Mouse (Mus musculus): ENCODE data around the gene Tlcd2. TPM values are rescaled to one million over a fixed set of nuclear protein-coding genes. Genes with fewer than 3 reads are reported as not detected.
A peak's percentile ranks its signal among the peaks of the same experiment; 100 is the strongest.

Tlcd2 gene
- polyA plus RNA-seq, 1 experiment from 2014 or later = 12.7 TPM

DNA sequence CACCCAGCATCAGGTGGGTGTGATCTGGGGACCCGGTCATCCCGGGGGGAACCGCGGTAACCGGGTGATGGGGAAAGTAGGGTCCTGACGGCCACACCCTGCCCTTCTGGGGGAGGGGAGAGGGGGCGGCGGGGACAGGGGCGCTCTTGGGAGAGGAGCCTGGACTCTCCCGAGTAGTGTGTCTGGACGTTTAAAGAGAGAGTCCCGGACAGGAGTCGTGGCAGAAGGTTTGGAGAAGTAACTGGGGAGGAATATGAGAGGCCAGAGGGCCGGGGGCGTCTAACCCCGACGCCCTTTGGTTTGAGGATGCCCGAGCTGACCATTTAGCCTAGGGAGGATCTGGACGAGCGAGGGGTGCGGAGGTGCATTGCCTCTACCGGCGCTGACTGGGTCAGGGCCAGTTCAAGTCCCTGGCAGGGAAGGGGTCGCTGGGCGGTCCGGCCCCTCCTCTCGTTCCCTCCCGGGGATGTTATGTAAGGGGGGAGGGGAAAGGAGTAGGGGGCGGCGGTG, 283 bp downstream of the Tlcd2 start:
- DNase-seq (ENCODE audit: low spot score) = no peak
- H3K9me3 ChIP-seq = no peaks in the 10 kb centered on the region
- peaks cover 19% of the 10 kb centered on the region for H3K36me3 ChIP-seq (replicated peaks)
- H3K4me1 ChIP-seq = peaks cover 38% of the 10 kb centered on the region
- peak overlapping the region; percentile 76 for H3K4me3 ChIP-seq
- WGBS = under 1% methylated on average over 30 of the region's 30 CpGs
- no peaks in the 10 kb centered on the region for H3K27me3 ChIP-seq (replicated peaks; ENCODE audit: low read depth, poor library complexity, severe bottlenecking)
- H3K27ac ChIP-seq (replicated peaks) = peak overlapping the region; percentile 75

DNA sequence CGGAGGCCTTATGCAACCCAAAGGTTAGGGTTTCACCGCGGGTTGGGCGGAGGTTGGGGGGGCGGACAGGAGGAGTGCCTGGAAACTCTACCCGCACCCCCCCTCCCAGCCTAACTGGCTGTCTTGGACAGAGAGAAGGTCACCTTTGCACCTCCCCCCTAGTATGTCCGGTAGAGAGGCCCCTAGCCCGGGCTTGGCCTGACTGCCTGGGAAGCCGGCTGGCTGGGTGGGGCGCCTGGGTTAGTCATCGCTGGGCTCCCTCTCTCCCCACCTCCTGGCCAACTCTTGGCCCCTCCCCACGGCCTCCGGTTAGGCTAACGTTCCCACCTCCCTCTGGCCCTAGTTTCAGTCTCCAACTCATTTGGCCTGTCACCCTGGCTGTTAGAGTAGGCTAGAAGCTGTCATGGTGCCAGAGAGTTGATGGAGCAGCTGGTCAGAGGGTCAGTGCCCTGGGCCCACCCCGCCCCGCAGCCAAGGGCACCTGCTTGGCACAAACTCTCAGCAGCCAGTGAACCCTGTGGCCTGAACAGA, 803 bp downstream of the Tlcd2 start:
- H3K36me3 ChIP-seq (replicated peaks) = peaks cover 20% of the 10 kb centered on the region
- peak overlapping the region; percentile 75 for H3K27ac ChIP-seq (replicated peaks)
- H3K4me3 ChIP-seq = peak overlapping the region; percentile 76
- peaks cover 40% of the 10 kb centered on the region for H3K4me1 ChIP-seq
- peak; percentile 54 for DNase-seq (ENCODE audit: low spot score)
- 3% methylated on average over 16 of the region's 16 CpGs for WGBS
- no peaks in the 10 kb centered on the region for H3K27me3 ChIP-seq (replicated peaks; ENCODE audit: low read depth, poor library complexity, severe bottlenecking)
- no peaks in the 10 kb centered on the region for H3K9me3 ChIP-seq

GRCm38 (mm10) chr11:75462865-75463336, 1.4 kb downstream of the Tlcd2 start:
- no peaks in the 10 kb centered on the region for H3K27me3 ChIP-seq (replicated peaks; ENCODE audit: low read depth, poor library complexity, severe bottlenecking)
- DNase-seq (ENCODE audit: low spot score) = peak; percentile 94
- H3K27ac ChIP-seq (replicated peaks) = peak overlapping the region; percentile 75
- no peaks in the 10 kb centered on the region for H3K9me3 ChIP-seq
- H3K36me3 ChIP-seq (replicated peaks) = peaks cover 20% of the 10 kb centered on the region
- peak overlapping the region; percentile 76 for H3K4me3 ChIP-seq
- 1% methylated on average over 9 of the region's 9 CpGs for WGBS
- H3K4me1 ChIP-seq = peaks cover 45% of the 10 kb centered on the region

DNA sequence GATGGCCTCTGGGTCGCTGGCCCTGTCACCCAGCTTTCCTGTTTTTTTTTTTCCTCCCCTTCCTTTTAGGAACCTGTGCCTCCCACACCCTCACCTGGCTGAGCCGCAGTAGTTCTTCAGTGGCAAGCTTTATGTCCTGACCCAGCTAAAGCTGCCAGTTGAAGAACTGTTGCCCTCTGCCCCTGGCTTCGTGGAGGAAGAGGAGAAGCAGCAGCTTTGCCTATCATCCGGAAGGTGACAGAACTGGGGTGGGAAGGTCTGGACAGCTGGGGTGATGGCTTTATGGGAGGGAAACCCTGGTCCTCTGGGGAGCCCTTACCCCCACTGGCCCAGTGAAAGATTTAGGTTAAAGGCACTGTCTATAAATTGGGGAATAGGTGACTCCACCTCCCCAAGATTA, 2.1 kb downstream of the Tlcd2 start:
- Histone ChIP-seq H3K27me3 (replicated peaks; ENCODE audit: low read depth, poor library complexity, severe bottlenecking) (no peaks in the 10 kb centered on the region), H3K36me3 (replicated peaks) (peaks cover 20% of the 10 kb centered on the region), H3K9me3 (no peaks in the 10 kb centered on the region), H3K4me3 (peak overlapping the region; percentile 76; the same call in 1 of the 2 replicates), H3K27ac (replicated peaks) (peak overlapping the region; percentile 75), H3K4me1 (peaks cover 53% of the 10 kb centered on the region)
- 66% methylated on average over 4 of the region's 4 CpGs for WGBS
- no peak for DNase-seq (ENCODE audit: low spot score)

DNA sequence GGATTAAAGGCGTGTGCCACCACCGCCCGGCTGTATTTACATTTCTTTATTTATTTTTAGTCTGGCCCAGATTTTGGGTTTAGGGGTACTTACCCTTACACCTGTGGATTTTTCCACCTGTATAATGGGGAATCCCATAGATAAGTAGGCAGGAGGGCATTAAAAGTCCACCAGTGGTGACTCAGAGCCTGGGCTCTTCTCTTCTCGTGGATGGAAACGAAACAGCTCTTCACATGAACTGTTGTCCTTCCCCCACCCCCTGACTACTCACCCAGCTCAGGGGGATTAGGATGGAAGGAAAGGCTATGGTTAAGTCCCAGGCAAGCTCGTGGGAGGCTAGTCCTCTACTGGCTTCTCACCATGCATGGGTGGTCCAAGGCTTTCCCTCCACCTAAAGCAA, 2.9 kb downstream of the Tlcd2 start:
- Histone ChIP-seq H3K4me1 (peaks cover 50% of the 10 kb centered on the region), H3K27me3 (replicated peaks; ENCODE audit: low read depth, poor library complexity, severe bottlenecking) (no peaks in the 10 kb centered on the region), H3K36me3 (replicated peaks) (peaks cover 20% of the 10 kb centered on the region), H3K9me3 (no peaks in the 10 kb centered on the region), H3K27ac (replicated peaks) (no peak overlapping the region), H3K4me3 (no peak overlapping the region)
- DNase-seq (ENCODE audit: low spot score) = no peak
- WGBS = 85% methylated on average over 6 of the region's 6 CpGs

GRCm38 (mm10) chr11:75465051-75465450, 3.5 kb downstream of the Tlcd2 start:
- WGBS = 85% methylated on average over 6 of the region's 6 CpGs
- no peak for DNase-seq (ENCODE audit: low spot score)

GRCm38 (mm10) chr11:75466731-75467505, 5.4 kb downstream of the Tlcd2 start:
- 97% methylated on average over 4 of the region's 4 CpGs for WGBS
- peak overlapping the region; percentile 61; the same call in 1 of the 2 replicates for H3K4me3 ChIP-seq

More at GRCm38 (mm10) chr11:75465051-75465450, 3.5 kb downstream of the Tlcd2 start:
- peaks cover 43% of the 10 kb centered on the region for H3K4me1 ChIP-seq
- no peaks in the 10 kb centered on the region for H3K27me3 ChIP-seq (replicated peaks; ENCODE audit: low read depth, poor library complexity, severe bottlenecking)
- no peaks in the 10 kb centered on the region for H3K9me3 ChIP-seq
- no peak overlapping the region for H3K27ac ChIP-seq (replicated peaks)
- peaks cover 20% of the 10 kb centered on the region for H3K36me3 ChIP-seq (replicated peaks)
- H3K4me3 ChIP-seq = no peak overlapping the region

GRCm38 (mm10) chr11:75467512-75468215, 6.1 kb downstream of the Tlcd2 start:
- 15% methylated on average over 19 of the region's 19 CpGs for WGBS
- DNase-seq (ENCODE audit: low spot score) = peak; percentile 77
- no peaks in the 10 kb centered on the region for H3K9me3 ChIP-seq
- H3K36me3 ChIP-seq (replicated peaks) = peaks cover 20% of the 10 kb centered on the region
- peaks cover 28% of the 10 kb centered on the region for H3K4me1 ChIP-seq
- H3K27me3 ChIP-seq (replicated peaks; ENCODE audit: low read depth, poor library complexity, severe bottlenecking) = no peaks in the 10 kb centered on the region
- peak overlapping the region; percentile 82 for H3K27ac ChIP-seq (replicated peaks)
- H3K4me3 ChIP-seq = peak overlapping the region; percentile 61

More at GRCm38 (mm10) chr11:75466731-75467505, 5.4 kb downstream of the Tlcd2 start:
- Histone ChIP-seq H3K9me3 (no peaks in the 10 kb centered on the region), H3K4me1 (peaks cover 35% of the 10 kb centered on the region), H3K27ac (replicated peaks) (no peak overlapping the region), H3K27me3 (replicated peaks; ENCODE audit: low read depth, poor library complexity, severe bottlenecking) (no peaks in the 10 kb centered on the region), H3K36me3 (replicated peaks) (peaks cover 20% of the 10 kb centered on the region)
- DNase-seq (ENCODE audit: low spot score) = no peak

DNA sequence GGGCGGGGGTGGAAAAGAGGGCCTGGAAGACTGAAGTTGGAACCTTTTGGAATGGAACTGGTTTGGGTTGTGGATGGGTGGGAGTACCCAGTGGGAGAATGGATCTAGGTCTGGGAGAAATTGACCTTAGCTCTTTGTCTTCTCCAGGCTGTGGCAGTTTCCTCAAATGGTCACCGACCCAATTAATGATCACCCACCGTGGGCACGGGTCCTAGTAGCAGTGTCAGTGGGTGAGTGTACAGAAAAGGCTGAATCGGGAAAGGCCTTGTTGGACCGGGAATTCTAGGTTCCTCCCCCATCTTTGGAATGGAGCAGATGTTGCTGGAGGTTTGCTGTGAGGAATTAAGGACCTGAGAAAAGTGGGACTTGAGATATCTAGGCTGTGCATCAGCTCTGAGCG, 6.9 kb downstream of the Tlcd2 start:
- Histone ChIP-seq H3K27me3 (replicated peaks; ENCODE audit: low read depth, poor library complexity, severe bottlenecking) (no peaks in the 10 kb centered on the region), H3K36me3 (replicated peaks) (peaks cover 20% of the 10 kb centered on the region), H3K27ac (replicated peaks) (peak overlapping the region; percentile 82), H3K4me1 (peaks cover 20% of the 10 kb centered on the region), H3K4me3 (peak overlapping the region; percentile 61), H3K9me3 (no peaks in the 10 kb centered on the region)
- 68% methylated on average over 7 of the region's 7 CpGs for WGBS
- no peak for DNase-seq (ENCODE audit: low spot score)

DNA sequence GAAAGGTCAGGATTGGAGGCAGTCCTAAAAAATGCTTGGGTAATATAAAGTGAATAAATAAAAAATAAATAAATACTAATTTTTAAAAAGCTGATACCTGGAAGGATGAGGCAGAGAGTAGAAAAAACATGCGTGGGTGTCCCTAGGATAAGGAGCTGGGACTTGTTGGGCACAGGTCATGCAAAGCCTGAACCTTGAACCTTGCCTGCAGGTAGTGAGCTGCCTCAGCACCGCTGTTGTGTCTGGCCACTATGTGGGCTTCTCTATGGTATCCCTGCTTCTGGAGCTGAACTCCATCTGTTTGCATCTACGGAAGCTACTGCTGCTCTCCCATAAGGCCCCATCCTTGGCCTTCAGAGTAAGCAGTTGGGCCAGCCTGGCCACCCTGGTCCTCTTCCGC, 7.7 kb downstream of the Tlcd2 start:
- DNase-seq (ENCODE audit: low spot score) = no peak

GRCm38 (mm10) chr11:75470675-75471074, 9.2 kb downstream of the Tlcd2 start:
- no peak for DNase-seq (ENCODE audit: low spot score)
- no peaks in the 10 kb centered on the region for H3K9me3 ChIP-seq
- WGBS = 84% methylated on average over 3 of the region's 3 CpGs
- no peak overlapping the region for H3K4me3 ChIP-seq
- H3K27me3 ChIP-seq (replicated peaks; ENCODE audit: low read depth, poor library complexity, severe bottlenecking) = no peaks in the 10 kb centered on the region
- peaks cover 16% of the 10 kb centered on the region for H3K4me1 ChIP-seq
- no peak overlapping the region for H3K27ac ChIP-seq (replicated peaks)
- H3K36me3 ChIP-seq (replicated peaks) = peaks cover 7% of the 10 kb centered on the region

More for the DNA sequence above, 7.7 kb downstream of the Tlcd2 start:
- Histone ChIP-seq H3K9me3 (no peaks in the 10 kb centered on the region), H3K4me1 (peaks cover 16% of the 10 kb centered on the region), H3K36me3 (replicated peaks) (peaks cover 20% of the 10 kb centered on the region), H3K27me3 (replicated peaks; ENCODE audit: low read depth, poor library complexity, severe bottlenecking) (no peaks in the 10 kb centered on the region), H3K27ac (replicated peaks) (no peak overlapping the region), H3K4me3 (no peak overlapping the region)
- 89% methylated on average over 4 of the region's 4 CpGs for WGBS

DNA sequence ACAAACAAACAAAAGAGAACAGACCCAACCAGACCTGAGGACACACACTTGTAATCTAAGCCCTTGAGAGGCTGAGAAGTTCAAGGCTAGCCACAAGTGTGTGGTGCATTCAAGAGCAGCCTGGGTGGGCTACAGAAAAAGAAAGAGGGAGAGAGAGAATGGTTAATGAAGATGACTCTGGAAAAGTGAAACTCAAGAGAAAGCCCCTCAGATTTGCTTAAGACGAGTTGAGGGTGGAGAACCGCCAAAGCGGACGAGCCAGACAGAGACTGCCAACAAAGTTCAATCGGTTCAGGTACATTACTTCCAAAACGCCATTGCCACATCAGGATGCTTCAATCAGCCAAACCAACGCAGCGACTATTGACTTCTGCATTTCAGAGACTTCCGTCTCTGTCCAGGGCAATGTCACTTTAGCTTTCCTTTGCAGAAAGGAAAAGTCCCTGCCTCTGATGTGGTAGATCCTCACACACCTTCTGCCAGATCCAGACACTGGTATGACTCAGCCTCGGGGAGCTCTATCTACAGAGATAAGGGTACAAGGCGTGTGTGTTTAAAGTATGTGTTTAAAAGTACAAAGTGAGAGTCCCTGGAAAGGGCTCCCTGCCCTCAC, 11.1 kb downstream of the Tlcd2 start:
- H3K9me3 ChIP-seq = no peaks in the 10 kb centered on the region

More for the DNA sequence above, 11.1 kb downstream of the Tlcd2 start:
- DNase-seq (ENCODE audit: low spot score) = no peak
- H3K4me1 ChIP-seq = peaks cover 12% of the 10 kb centered on the region
- no peaks in the 10 kb centered on the region for H3K36me3 ChIP-seq (replicated peaks)
- H3K27me3 ChIP-seq (replicated peaks; ENCODE audit: low read depth, poor library complexity, severe bottlenecking) = no peaks in the 10 kb centered on the region
- WGBS = 87% methylated on average over 11 of the region's 11 CpGs
- no peak overlapping the region for H3K27ac ChIP-seq (replicated peaks)
- H3K4me3 ChIP-seq = no peak overlapping the region
